Mouse (Mus musculus) urinary bladder, adult 18-20 months (tissue): ENCODE data around the gene Ppfibp2.

Experiments
- DNase-seq, 2 experiments: peaks; one replicate each; pipeline ENCODE4 v3.0.0; 2022; ENCODE audit warnings: low spot score in 2 of 2, mixed read lengths in 2 of 2

The Ppfibp2 gene

GRCm38 (mm10) chr7:107594857-107595402 is at the start of gene Ppfibp2:
Ppfibp2 (plus strand) TSS chr7:107595207.
- peak; percentile 94 to 99 for DNase-seq

GRCm38 (mm10) chr7:107547872-107548271 is 47.1 kb upstream of the Ppfibp2 start:
- DNase-seq = no peak

GRCm38 (mm10) chr7:107553461-107553860 is 41.5 kb upstream of the Ppfibp2 start:
- DNase-seq = no peak

GRCm38 (mm10) chr7:107555906-107556305 is 39.1 kb upstream of the Ppfibp2 start:
- DNase-seq = no peak

GRCm38 (mm10) chr7:107560675-107561074 is 34.3 kb upstream of the Ppfibp2 start:
- no peak for DNase-seq

GRCm38 (mm10) chr7:107561584-107561983 is 33.4 kb upstream of the Ppfibp2 start:
- DNase-seq = no peak

GRCm38 (mm10) chr7:107563727-107564126 is 31.3 kb upstream of the Ppfibp2 start:
- no peak for DNase-seq

GRCm38 (mm10) chr7:107567261-107567671 is 27.7 kb upstream of the Ppfibp2 start, which contains the start of gene Olfml1:
Olfml1 (plus strand) TSS chr7:107567446.
- DNase-seq = peak in 1 of 2 experiments; percentile 32

GRCm38 (mm10) chr7:107567674-107568073 is 27.3 kb upstream of the Ppfibp2 start:
- no peak for DNase-seq

GRCm38 (mm10) chr7:107568971-107569370 is 26.0 kb upstream of the Ppfibp2 start:
- no peak for DNase-seq

GRCm38 (mm10) chr7:107573856-107574255 is 21.2 kb upstream of the Ppfibp2 start:
- no peak for DNase-seq

- no peak for DNase-seq
These were observed 20.7 kb upstream of the Ppfibp2 start for GRCm38 (mm10) chr7:107574276-107574675.

GRCm38 (mm10) chr7:107592641-107593040 is 2.4 kb upstream of the Ppfibp2 start:
- DNase-seq = no peak

- DNase-seq = no peak
These were observed 1.1 kb upstream of the Ppfibp2 start for GRCm38 (mm10) chr7:107593904-107594303.

- peak; percentile 18 to 48 for DNase-seq
These were observed 616 bp upstream of the Ppfibp2 start for GRCm38 (mm10) chr7:107594325-107594856.

- DNase-seq = no peak
These were observed 419 bp downstream of the Ppfibp2 start for GRCm38 (mm10) chr7:107595426-107595825.

GRCm38 (mm10) chr7:107596753-107597152 is 1.7 kb downstream of the Ppfibp2 start:
- no peak for DNase-seq

GRCm38 (mm10) chr7:107597956-107598355 is 2.9 kb downstream of the Ppfibp2 start:
- no peak for DNase-seq

GRCm38 (mm10) chr7:107600651-107601050 is 5.6 kb downstream of the Ppfibp2 start:
- DNase-seq = no peak

GRCm38 (mm10) chr7:107602505-107602904 is 7.5 kb downstream of the Ppfibp2 start:
- DNase-seq = no peak

- DNase-seq = no peak
These were observed 7.9 kb downstream of the Ppfibp2 start for GRCm38 (mm10) chr7:107602913-107603312.

- DNase-seq = no peak
These were observed 12.8 kb downstream of the Ppfibp2 start for GRCm38 (mm10) chr7:107607766-107608165.

GRCm38 (mm10) chr7:107609622-107610255 is 14.7 kb downstream of the Ppfibp2 start:
- DNase-seq = no peak
